Mouse (Mus musculus): ENCODE results near the gene 2810006K23Rik. TPM values are rescaled to one million over a fixed set of nuclear protein-coding genes. Genes with fewer than 3 reads are reported as not detected.
"Not testable (repeated sequence)": the region's sequence is repeated elsewhere in the genome, so short reads cannot be mapped to it uniquely, and the experiment has no call there.

The 2810006K23Rik gene
- polyA plus RNA-seq, 1 experiment from 2014 or later, result 9.4 TPM

DNA sequence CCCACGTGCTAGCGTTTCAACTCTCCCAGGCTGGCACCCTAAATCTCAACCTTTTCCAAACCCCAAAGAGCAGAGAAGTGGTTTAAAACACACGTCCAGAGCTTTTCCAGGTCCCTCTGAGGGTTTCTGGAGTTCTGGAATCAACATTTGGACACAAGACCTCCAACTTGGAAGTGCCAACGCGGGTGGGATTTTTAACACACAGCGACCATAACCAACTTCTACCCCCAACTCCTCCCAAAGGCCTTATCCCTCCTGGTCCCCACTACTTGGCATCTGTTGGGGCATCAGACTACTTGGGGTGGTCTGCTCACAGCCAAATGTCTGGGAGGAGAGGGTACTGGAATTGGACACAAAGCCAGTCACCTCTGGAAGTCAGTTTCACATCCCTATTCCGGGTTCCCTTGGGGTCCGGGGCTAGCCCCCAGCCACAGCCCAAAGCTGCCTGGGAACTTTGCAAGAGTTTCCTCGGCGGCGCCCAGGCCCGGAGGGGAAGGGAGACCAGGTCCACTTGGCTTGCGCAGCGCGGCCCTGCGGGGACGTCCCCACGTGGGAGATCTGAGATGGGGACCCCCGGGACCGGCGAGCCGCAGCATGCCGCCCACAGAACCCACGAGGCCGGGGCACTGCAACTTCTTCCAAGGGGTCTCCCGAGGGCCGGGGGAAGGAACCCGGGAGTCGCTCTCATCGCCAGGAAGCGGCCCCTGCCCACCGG lies 25.3 kb downstream of the 2810006K23Rik start:
- Histone ChIP-seq H3K9ac (peak overlapping the region; percentile 97), H3K27me3 (ENCODE audit: control insufficient read depth, insufficient read depth, low read length) (no peaks in the 10 kb centered on the region), H3K4me1 (replicated peaks; ENCODE audit: control insufficient read depth, insufficient read depth, low read length) (peaks cover 26% of the 10 kb centered on the region), H3K4me3 (replicated peaks; ENCODE audit: low read length) (peak overlapping the region; percentile 89), H3K9me3 (ENCODE audit: control insufficient read depth, low read length) (no peaks in the 10 kb centered on the region), H3K27ac (peak overlapping the region; percentile 93), H3K36me3 (replicated peaks; ENCODE audit: control insufficient read depth, insufficient read depth) (peaks cover 15% of the 10 kb centered on the region), H3K4me2 (replicated peaks) (peak overlapping the region; percentile 81)
- ATAC-seq (ENCODE audit: low FRiP score) (no peak), DNase-seq (ENCODE audit: low spot score) (peak; percentile 45)
- WGBS, result under 1% methylated on average over 31 of the region's 32 CpGs

DNA sequence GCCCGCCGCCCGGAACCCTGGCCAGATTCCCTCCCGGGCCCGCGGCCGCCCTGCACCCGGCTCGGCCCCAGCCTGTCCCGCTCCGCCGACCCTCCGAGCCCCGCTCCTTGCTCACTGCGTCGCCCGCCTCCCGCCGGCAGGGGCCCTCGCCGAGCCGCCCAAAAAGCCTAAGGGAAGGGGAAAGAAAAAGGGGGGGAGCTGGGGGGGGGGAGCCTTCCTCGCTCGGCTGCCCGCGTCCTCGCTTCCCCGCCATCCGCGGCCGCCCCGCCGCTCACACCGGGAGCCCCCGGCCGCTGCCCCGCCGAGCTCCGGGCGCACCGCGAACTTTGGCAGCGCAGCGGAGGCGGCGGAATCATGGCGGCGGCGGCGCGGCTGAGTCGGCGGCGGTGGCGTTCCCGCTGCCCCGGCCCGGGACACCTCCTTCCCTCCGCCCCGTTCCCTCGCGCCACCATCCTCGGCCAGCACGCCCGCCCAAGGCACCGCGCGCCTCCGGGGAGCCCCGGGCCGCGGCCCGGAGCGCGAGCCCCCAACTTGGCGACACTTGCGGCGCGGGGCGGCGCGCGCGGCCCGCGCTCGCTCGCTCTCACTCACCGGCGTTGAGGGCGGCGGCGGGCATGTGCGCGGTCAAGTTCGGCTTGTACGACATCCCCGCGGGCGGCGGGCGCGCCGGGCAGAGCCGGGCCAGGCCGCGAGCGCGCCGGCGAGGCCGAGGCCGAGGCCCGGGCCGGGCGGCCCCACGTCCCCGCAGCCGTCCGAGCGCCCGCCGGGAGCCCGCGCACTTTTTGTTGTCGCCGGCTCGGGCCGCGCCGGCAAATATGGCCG lies 26.0 kb downstream of the 2810006K23Rik start:
- Histone ChIP-seq H3K4me2 (replicated peaks) (peak overlapping the region; percentile 81), H3K36me3 (replicated peaks; ENCODE audit: control insufficient read depth, insufficient read depth) (peaks cover 7% of the 10 kb centered on the region), H3K9me3 (ENCODE audit: control insufficient read depth, low read length) (no peaks in the 10 kb centered on the region), H3K4me3 (replicated peaks; ENCODE audit: low read length) (peak overlapping the region; percentile 89), H3K9ac (peak overlapping the region; percentile 97), H3K27ac (peak overlapping the region; percentile 93), H3K27me3 (ENCODE audit: control insufficient read depth, insufficient read depth, low read length) (no peaks in the 10 kb centered on the region), H3K4me1 (replicated peaks; ENCODE audit: control insufficient read depth, insufficient read depth, low read length) (peaks cover 26% of the 10 kb centered on the region)
- 1% methylated on average over 78 of the region's 132 CpGs for WGBS
- DNase-seq (ENCODE audit: low spot score) (peak; percentile 53), ATAC-seq (ENCODE audit: low FRiP score) (0 out of 2 replicates have a peak, but pooled peaks have one; percentile 0)

- peaks cover 26% of the 10 kb centered on the region for H3K4me1 ChIP-seq (replicated peaks; ENCODE audit: control insufficient read depth, insufficient read depth, low read length)
- WGBS, result 1% methylated on average over 29 of the region's 60 CpGs
- H3K27ac ChIP-seq, result peak overlapping the region; percentile 93
- peak overlapping the region; percentile 97 for H3K9ac ChIP-seq
- H3K9me3 ChIP-seq (ENCODE audit: control insufficient read depth, low read length), result no peaks in the 10 kb centered on the region
- ATAC-seq (ENCODE audit: low FRiP score) (peak; percentile 19; the same call in 1 of the 2 replicates), DNase-seq (ENCODE audit: low spot score) (peak; percentile 64)
- peak overlapping the region; percentile 89 for H3K4me3 ChIP-seq (replicated peaks; ENCODE audit: low read length)
- no peaks in the 10 kb centered on the region for H3K27me3 ChIP-seq (ENCODE audit: control insufficient read depth, insufficient read depth, low read length)
- H3K36me3 ChIP-seq (replicated peaks; ENCODE audit: control insufficient read depth, insufficient read depth), result no peaks in the 10 kb centered on the region
- H3K4me2 ChIP-seq (replicated peaks), result peak overlapping the region; percentile 64
Measured at GRCm38 (mm10) chr5:124354574-124355424, 26.9 kb downstream of the 2810006K23Rik start.

DNA sequence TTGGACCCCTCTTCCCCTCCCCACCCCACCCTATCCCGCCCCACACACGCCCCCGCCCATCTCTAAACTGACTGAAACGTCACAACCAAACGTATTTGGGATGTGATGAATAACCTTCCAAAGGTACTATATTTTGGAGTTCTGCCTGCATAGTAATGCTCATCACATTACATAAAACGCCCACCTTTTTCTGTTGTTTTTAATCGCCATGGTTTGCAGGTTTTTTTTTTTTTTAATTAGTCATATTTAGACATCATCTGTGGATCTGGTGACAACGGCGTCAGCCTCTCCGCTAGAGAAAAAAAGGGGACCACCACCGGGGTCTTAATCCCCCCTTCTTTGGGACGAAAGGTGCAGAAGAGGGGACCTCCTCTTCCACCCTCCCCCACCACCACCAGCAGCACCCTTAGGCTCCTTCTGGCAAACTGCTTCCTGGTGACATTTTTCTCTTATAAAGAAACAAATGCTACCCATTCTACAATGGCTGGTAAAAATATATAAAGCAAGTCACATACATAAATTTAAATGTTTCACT lies 27.6 kb downstream of the 2810006K23Rik start:
- ATAC-seq (ENCODE audit: low FRiP score), result no peak
- no peak overlapping the region for H3K27ac ChIP-seq
- no peak for DNase-seq (ENCODE audit: low spot score)

GRCm38 (mm10) chr5:124356695-124357094 lies 28.8 kb downstream of the 2810006K23Rik start:
- H3K9me3 ChIP-seq (ENCODE audit: control insufficient read depth, low read length), result no peaks in the 10 kb centered on the region
- H3K9ac ChIP-seq, result no peak overlapping the region

More for the DNA sequence above, 27.6 kb downstream of the 2810006K23Rik start:
- peak overlapping the region; percentile 64 for H3K4me2 ChIP-seq (replicated peaks)
- no peaks in the 10 kb centered on the region for H3K9me3 ChIP-seq (ENCODE audit: control insufficient read depth, low read length)
- WGBS, result 2% methylated on average over 12 of the region's 12 CpGs
- peak overlapping the region; percentile 89 for H3K4me3 ChIP-seq (replicated peaks; ENCODE audit: low read length)
- peak overlapping the region; percentile 97; the same call in 1 of the 2 replicates for H3K9ac ChIP-seq
- no peaks in the 10 kb centered on the region for H3K36me3 ChIP-seq (replicated peaks; ENCODE audit: control insufficient read depth, insufficient read depth)
- no peaks in the 10 kb centered on the region for H3K27me3 ChIP-seq (ENCODE audit: control insufficient read depth, insufficient read depth, low read length)
- H3K4me1 ChIP-seq (replicated peaks; ENCODE audit: control insufficient read depth, insufficient read depth, low read length), result peaks cover 22% of the 10 kb centered on the region

DNA sequence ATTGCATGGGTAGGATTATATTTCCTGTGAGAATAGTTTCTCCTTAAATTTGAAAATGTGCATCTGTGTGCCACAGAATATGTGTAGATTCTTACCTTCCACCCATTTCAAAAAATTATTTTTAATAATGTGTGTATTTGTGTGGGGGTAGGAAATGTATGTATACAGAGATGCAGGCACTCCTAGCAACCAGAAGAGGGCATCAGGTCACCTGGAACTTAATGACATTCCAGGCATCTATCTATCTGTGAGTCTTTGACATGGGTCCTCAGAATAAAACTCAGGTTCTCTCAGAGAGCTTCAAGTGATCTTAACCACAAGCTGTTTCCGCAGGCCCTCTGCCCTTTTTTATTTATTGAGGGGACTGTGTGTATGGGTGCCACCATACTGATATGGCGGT lies 31.8 kb downstream of the 2810006K23Rik start:
- Histone ChIP-seq H3K4me2 (replicated peaks) (no peak overlapping the region), H3K4me3 (replicated peaks; ENCODE audit: low read length) (no peak overlapping the region), H3K9me3 (ENCODE audit: control insufficient read depth, low read length) (no peaks in the 10 kb centered on the region), H3K36me3 (replicated peaks; ENCODE audit: control insufficient read depth, insufficient read depth) (no peaks in the 10 kb centered on the region; the same call in 1 of the 2 replicates), H3K9ac (no peak overlapping the region), H3K27ac (no peak overlapping the region), H3K27me3 (ENCODE audit: control insufficient read depth, insufficient read depth, low read length) (no peaks in the 10 kb centered on the region), H3K4me1 (replicated peaks; ENCODE audit: control insufficient read depth, insufficient read depth, low read length) (0 out of 2 replicates have a peak, but pooled peaks cover 6% of the 10 kb centered on the region)
- no peak for ATAC-seq (ENCODE audit: low FRiP score)
- WGBS, result 86% methylated on average over 2 of the region's 2 CpGs
- DNase-seq (ENCODE audit: low spot score), result no peak

More at GRCm38 (mm10) chr5:124356695-124357094, 28.8 kb downstream of the 2810006K23Rik start:
- peaks cover 10% of the 10 kb centered on the region; the same call in 1 of the 2 replicates for H3K4me1 ChIP-seq (replicated peaks; ENCODE audit: control insufficient read depth, insufficient read depth, low read length)
- no peak overlapping the region for H3K4me2 ChIP-seq (replicated peaks)
- no peak overlapping the region for H3K27ac ChIP-seq
- DNase-seq (ENCODE audit: low spot score) (no peak), ATAC-seq (ENCODE audit: low FRiP score) (no peak)
- WGBS, result 44% methylated on average over 3 of the region's 3 CpGs
- H3K27me3 ChIP-seq (ENCODE audit: control insufficient read depth, insufficient read depth, low read length), result no peaks in the 10 kb centered on the region
- H3K4me3 ChIP-seq (replicated peaks; ENCODE audit: low read length), result no peak overlapping the region
- H3K36me3 ChIP-seq (replicated peaks; ENCODE audit: control insufficient read depth, insufficient read depth), result no peaks in the 10 kb centered on the region

- ATAC-seq (ENCODE audit: low FRiP score); H3K27ac ChIP-seq: not testable (repeated sequence)
- 94% methylated on average over 5 of the region's 5 CpGs for WGBS
Measured at GRCm38 (mm10) chr5:124362982-124363381, 35.1 kb downstream of the 2810006K23Rik start, which contains the start of gene Cdk2ap1. Gene Cdk2ap1 (minus strand): TSS chr5:124363082.

DNA sequence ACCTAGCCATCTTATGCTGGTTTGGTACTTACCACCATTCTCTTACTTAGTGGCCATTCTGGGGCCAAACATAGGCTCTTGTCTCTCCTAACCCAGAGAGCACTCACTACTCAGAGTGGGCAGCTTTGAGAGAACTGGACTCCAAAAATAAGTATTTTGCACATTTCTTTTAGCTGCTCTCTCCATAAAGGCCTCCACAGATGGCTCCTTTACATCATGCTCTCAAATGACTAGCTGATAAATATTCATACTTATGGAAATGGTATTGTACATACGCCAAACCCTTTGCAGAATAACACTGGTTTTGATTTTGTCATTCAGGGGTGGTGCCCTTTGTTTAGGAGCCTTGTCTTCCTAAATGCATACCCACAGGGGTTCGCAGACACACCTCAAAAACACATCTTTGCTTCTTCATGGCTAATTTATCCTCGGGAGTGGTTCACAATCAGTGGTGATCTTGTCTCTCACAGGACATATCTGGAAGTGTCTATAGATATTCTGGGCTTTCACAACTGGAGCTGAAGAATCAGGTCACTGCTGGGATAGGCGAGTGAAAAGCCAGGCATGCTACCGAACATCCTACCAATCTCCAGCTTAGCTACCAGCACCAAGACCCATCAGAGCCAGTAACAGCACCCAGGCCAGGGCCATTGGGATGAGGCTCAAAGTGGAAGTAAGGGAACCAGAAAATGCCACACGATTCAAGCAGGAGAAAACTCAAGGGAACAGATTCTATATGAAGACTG lies 36.5 kb downstream of the 2810006K23Rik start:
- no peak overlapping the region for H3K4me2 ChIP-seq (replicated peaks)
- ATAC-seq (ENCODE audit: low FRiP score), result no peak
- peaks cover 10% of the 10 kb centered on the region for H3K36me3 ChIP-seq (replicated peaks; ENCODE audit: control insufficient read depth, insufficient read depth)
- H3K27ac ChIP-seq, result no peak overlapping the region
- H3K9me3 ChIP-seq (ENCODE audit: control insufficient read depth, low read length), result no peaks in the 10 kb centered on the region
- H3K27me3 ChIP-seq (ENCODE audit: control insufficient read depth, insufficient read depth, low read length), result no peaks in the 10 kb centered on the region
- H3K4me3 ChIP-seq (replicated peaks; ENCODE audit: low read length), result no peak overlapping the region
- no peaks in the 10 kb centered on the region for H3K4me1 ChIP-seq (replicated peaks; ENCODE audit: control insufficient read depth, insufficient read depth, low read length)
- no peak overlapping the region for H3K9ac ChIP-seq
- 72% methylated on average over 6 of the region's 6 CpGs for WGBS
- DNase-seq (ENCODE audit: low spot score), result no peak

More at GRCm38 (mm10) chr5:124362982-124363381, 35.1 kb downstream of the 2810006K23Rik start, which contains the start of gene Cdk2ap1:
- H3K27me3 ChIP-seq (ENCODE audit: control insufficient read depth, insufficient read depth, low read length); H3K4me2 ChIP-seq (replicated peaks); H3K9ac ChIP-seq; DNase-seq (ENCODE audit: low spot score); H3K4me3 ChIP-seq (replicated peaks; ENCODE audit: low read length); H3K36me3 ChIP-seq (replicated peaks; ENCODE audit: control insufficient read depth, insufficient read depth); H3K4me1 ChIP-seq (replicated peaks; ENCODE audit: control insufficient read depth, insufficient read depth, low read length); H3K9me3 ChIP-seq (ENCODE audit: control insufficient read depth, low read length): not testable (repeated sequence)

All from hindbrain, embryonic 14.5 days (tissue).